Mouse (Mus musculus) kidney, postnatal 0 days (tissue): Measurements from ENCODE around the gene Fam240b. TPM values are rescaled to one million over a fixed set of nuclear protein-coding genes. Genes with fewer than 3 reads are reported as not detected.
"Not testable (repeated sequence)": the region's sequence is repeated elsewhere in the genome, so short reads cannot be mapped to it uniquely, and the experiment has no call there.

Experiments
- ATAC-seq: fragments of 200-750 bp; cut with Nextera tagmentation; replicated peaks from 2 replicates; pipeline ENCODE4 v1.8.0; 2017; ENCODE audit warnings: low read depth, moderate number of reproducible peaks, moderate TSS enrichment, moderate library complexity; ENCODE audit not compliant: low FRiP score
- DNase-seq: peaks from one replicate; pipeline ENCODE4 v3.0.0-alpha.2; 2016; ENCODE audit warnings: low spot score
- H3K27ac ChIP-seq: fragments of 300-500 bp; sonication (generic); 2 replicates; pipeline ENCODE4 v1.5.1; 2014; ENCODE audit warnings: mild to moderate bottlenecking
- H3K27me3 ChIP-seq: fragments of 300-500 bp; sonication (generic); 2 replicates; pipeline ENCODE4 v1.6.1; 2014; ENCODE audit warnings: low read length, mixed read lengths; ENCODE audit not compliant: insufficient read depth
- H3K36me3 ChIP-seq: fragments of 300-500 bp; sonication (generic); 2 replicates; pipeline ENCODE4 v1.6.1; 2014; ENCODE audit warnings: low read length, mixed read lengths; ENCODE audit not compliant: insufficient read depth
- H3K4me1 ChIP-seq: fragments of 300-500 bp; sonication (generic); replicated peaks from 2 replicates; pipeline ENCODE4 v1.6.1; 2014; ENCODE audit warnings: antibody characterized with exemption, low read length, mixed read lengths; ENCODE audit not compliant: insufficient read depth
- H3K4me2 ChIP-seq: fragments of 300-500 bp; sonication (generic); 2 replicates; pipeline ENCODE4 v1.6.1; 2014; ENCODE audit warnings: mild to moderate bottlenecking, low read length, moderate library complexity, mixed read lengths
- H3K4me3 ChIP-seq: fragments of 300-500 bp; sonication (generic); replicated peaks from 2 replicates; pipeline ENCODE4 v1.5.1; 2014; ENCODE audit warnings: low read depth, low read length
- H3K9ac ChIP-seq: fragments of 300-500 bp; sonication (generic); 2 replicates; pipeline ENCODE4 v1.6.1; 2014; ENCODE audit warnings: low read depth, low read length
- H3K9me3 ChIP-seq: fragments of 300-500 bp; sonication (generic); replicated peaks from 2 replicates; pipeline ENCODE4 v1.6.1; 2016; ENCODE audit warnings: low read length, inconsistent platforms, mixed read lengths
- CTCF ChIP-seq: IDR thresholded peaks from 2 replicates; pipeline ENCODE4 v1.5.1; 2016; ENCODE audit warnings: antibody characterized with exemption, low read depth, mild to moderate bottlenecking, moderate library complexity
- WGBS: fragments of 180-500 bp; shearing (Covaris S2); extraction: QIAGEN DNeasy Blood & Tissue Kit; methylation state at CpG from one replicate; pipeline ENCODE4 v1.1.7; 2014; 5-methylcytosine and 5-hydroxymethylcytosine counted together
- polyA plus RNA-seq: library from polyadenylated mRNA; unstranded; fragments of >200 nt; fragmentation: Nextera tagmentation; extraction: Ambion mirVana; gene quantifications from 2 replicates; pipeline ENCODE4 v1.2.1, GENCODE M21; 2015

Fam240b gene
- polyA plus RNA-seq, 1 experiment from 2014 or later: 0.28 TPM

DNA sequence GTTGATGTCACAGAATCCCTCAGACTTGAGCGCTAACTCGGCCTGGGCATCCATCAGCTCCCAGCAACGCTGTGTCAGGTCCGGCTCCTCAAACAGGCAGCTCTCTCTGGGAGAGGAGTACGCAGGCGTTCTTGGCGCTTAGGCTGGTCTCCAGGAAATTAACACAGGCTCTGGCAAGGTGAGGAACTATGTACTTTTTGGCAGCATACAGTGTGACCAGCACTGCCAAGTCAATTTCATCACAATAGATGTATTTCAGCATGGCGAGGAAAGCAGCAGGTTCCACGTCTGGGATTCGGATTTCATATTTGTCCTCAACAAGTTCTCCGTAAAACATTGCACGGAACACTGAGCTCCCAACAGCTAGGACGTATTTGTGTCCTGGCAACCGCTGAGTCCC, 39.4 kb downstream of the Fam240b start:
- Histone ChIP-seq H3K27ac (no peak overlapping the region), H3K4me2 (no peak overlapping the region), H3K9me3 (no peaks in the 10 kb centered on the region), H3K36me3 (no peaks in the 10 kb centered on the region), H3K4me1 (no peaks in the 10 kb centered on the region), H3K4me3 (no peak overlapping the region), H3K9ac (no peak overlapping the region), H3K27me3 (no peaks in the 10 kb centered on the region)
- no peak for TF ChIP-seq CTCF
- DNase-seq (no peak), ATAC-seq (no peak)
- 89% methylated on average over 14 of the region's 14 CpGs for WGBS

DNA sequence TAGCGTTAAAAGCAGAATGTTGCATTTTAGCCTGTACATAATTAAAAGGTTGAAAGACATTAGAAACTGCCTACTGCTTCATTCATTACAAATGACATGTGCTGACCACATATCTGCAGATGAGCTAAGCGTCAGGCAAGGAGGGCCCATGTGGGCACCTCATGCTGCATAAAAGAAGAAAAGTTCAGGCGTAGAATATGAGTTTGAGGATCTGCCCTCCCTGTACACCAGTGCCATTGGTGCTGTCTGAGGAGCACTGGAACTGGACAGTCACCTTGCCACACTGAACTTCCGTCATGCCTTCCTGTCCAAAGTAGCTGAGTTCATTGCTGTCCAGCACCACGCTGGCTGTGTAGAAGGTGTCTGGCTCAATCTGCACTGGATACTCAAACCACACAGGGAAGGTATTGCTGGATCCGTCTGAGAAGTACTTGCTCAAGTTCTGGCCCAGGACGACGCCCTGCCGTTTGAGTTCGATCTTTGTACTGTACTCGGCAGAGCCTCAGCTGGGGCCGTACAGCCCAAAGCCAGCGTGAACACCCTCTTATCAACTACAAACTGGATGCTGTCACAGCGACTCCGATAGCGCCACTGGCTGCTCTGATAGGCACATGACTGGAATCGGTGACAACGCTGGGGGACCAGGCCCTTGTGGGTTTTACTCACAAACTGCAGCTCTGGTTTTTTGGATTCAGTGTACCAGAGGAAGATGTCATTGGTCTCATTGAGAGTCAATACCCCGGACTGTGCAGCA, 40.2 kb downstream of the Fam240b start:
- DNase-seq, H3K9ac ChIP-seq, H3K27ac ChIP-seq, H3K4me1 ChIP-seq, H3K9me3 ChIP-seq, H3K36me3 ChIP-seq, H3K4me2 ChIP-seq, H3K4me3 ChIP-seq, H3K27me3 ChIP-seq, ATAC-seq: not testable (repeated sequence)
- 90% methylated on average over 19 of the region's 19 CpGs for WGBS

DNA sequence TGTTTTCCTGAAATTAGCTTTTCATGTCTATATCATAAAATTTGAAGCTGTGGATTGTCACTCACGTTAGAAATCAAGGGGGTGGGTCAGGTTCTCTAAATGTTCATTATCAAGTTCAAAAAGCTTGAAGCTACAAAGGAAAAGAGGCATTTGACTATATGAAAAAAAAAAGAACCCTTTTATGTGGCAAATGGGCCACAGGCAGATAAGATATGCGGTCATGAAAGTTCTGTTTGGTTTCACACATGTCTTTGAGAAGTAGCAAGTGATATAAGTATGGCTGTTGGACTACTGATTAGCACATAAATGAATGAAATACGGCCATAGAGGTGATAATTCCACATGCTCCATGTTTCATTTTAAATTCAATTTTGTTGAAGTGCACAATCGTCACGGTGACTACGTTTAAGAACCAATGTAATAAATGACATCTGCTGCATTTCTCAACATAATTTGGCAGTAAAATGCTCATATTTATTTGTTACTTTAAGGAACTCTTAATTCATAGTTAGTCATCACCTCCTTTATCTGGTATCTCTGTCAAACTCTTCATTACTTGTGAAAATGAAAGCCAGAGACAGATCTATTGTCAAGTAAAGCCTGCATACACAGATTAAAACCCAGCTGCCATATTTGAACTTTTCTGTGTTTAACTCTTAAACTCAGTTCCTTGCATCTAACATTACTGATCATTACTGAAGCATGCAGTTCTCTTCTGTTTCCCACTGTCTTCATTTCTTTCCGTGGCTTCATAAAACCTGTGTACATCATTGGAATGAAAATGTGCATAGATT, 47.4 kb downstream of the Fam240b start:
- DNase-seq: no peak
- TF ChIP-seq CTCF: no peak

DNA sequence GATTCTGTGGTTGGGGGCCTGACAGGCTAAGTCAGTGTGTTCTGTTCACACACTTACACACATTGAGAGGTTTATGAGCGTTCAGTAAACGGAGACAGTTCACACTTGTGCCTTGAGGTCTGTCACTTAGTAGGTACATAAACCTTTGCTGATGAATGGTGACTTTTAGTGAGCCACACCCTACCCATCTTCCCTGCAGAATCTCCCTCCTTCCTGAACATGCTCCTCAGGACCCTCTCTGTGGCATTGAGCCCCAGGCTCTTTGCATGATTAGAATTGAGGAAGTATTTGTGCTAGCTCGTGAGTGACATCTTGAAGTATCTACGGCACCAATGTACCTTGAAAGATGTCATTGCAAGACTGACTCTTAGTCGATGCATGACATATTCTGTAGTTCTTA, 48.9 kb downstream of the Fam240b start:
- Histone ChIP-seq H3K4me1 (no peaks in the 10 kb centered on the region), H3K4me2 (no peak overlapping the region), H3K27me3 (no peaks in the 10 kb centered on the region), H3K36me3 (no peaks in the 10 kb centered on the region), H3K4me3 (no peak overlapping the region), H3K27ac (no peak overlapping the region), H3K9me3 (no peaks in the 10 kb centered on the region), H3K9ac (no peak overlapping the region)
- no peak for TF ChIP-seq CTCF
- DNase-seq (no peak), ATAC-seq (no peak)
- WGBS: 77% methylated on average over 5 of the region's 5 CpGs

More for the DNA sequence above, 47.4 kb downstream of the Fam240b start:
- ATAC-seq: no peak
- no peaks in the 10 kb centered on the region for H3K4me1 ChIP-seq
- no peaks in the 10 kb centered on the region for H3K9me3 ChIP-seq
- no peaks in the 10 kb centered on the region for H3K36me3 ChIP-seq
- H3K9ac ChIP-seq: no peak overlapping the region
- H3K27me3 ChIP-seq: no peaks in the 10 kb centered on the region
- no peak overlapping the region for H3K27ac ChIP-seq
- no peak overlapping the region for H3K4me2 ChIP-seq
- H3K4me3 ChIP-seq: no peak overlapping the region
- 73% methylated on average over 7 of the region's 7 CpGs for WGBS

DNA sequence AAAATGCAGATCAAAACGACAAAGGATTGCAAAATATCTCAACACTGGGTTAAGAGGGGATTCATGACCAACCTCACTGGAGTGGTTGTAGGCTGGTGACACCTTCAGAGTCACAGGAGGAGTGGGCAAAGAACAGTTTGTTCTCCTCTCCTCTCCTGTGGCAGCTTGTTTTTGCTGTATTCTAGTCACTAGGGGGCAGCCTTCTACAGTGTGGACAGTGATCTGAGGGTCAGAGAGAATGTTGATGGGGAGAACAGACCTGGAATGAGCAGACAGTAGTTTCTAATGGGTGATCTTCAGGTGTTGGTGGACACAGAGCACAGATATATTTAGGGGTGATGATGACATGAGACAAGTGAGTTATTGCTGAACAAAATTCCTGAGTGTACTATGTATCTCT, 49.6 kb downstream of the Fam240b start:
- DNase-seq: peak; percentile 85
- no peak overlapping the region for H3K4me2 ChIP-seq
- H3K27ac ChIP-seq: no peak overlapping the region
- 5% methylated on average over 1 of the region's 1 CpGs for WGBS
- H3K27me3 ChIP-seq: no peaks in the 10 kb centered on the region
- ATAC-seq: 0 out of 2 replicates have a peak, but pooled peaks have one; percentile 49
- H3K9me3 ChIP-seq: no peaks in the 10 kb centered on the region
- no peaks in the 10 kb centered on the region for H3K36me3 ChIP-seq
- H3K4me1 ChIP-seq: no peaks in the 10 kb centered on the region
- peak; percentile 89 for TF ChIP-seq CTCF
- H3K9ac ChIP-seq: no peak overlapping the region
- H3K4me3 ChIP-seq: no peak overlapping the region

DNA sequence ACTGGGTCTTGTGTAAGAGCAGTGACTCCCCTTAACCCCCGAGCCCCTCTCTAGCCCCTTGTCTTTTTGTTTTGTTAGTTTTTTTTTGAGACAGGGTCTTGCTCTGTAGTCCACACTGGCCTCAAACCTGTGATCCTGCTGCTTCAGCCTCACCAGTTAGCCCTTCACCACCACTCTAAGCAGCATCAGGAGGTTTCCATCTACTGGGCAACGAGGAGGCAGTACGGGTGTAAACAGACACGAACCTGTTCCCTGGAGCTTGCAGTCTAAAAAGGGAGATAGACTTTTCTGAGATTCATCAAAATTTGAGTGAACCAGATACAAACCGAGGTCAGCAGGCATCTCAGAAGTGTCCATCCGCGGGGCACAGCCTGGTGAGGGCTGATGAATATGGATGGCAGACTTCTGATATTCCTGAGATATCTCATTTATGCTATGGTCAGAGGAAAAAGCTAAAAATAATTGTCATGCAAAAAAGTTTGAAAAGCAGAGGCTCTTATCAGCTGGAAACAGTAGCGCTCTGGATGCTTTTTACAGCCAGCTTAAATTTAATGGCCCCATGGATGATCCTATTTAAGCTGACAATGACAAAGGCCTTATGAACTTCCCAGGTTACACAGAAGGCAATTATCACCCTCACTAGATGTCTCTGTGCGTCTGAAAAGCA, 52.2 kb downstream of the Fam240b start:
- Histone ChIP-seq H3K36me3 (no peaks in the 10 kb centered on the region), H3K27ac (no peak overlapping the region), H3K27me3 (no peaks in the 10 kb centered on the region), H3K4me2 (no peak overlapping the region), H3K9me3 (no peaks in the 10 kb centered on the region), H3K4me1 (no peaks in the 10 kb centered on the region), H3K4me3 (no peak overlapping the region), H3K9ac (no peak overlapping the region)
- 71% methylated on average over 9 of the region's 9 CpGs for WGBS
- no peak for TF ChIP-seq CTCF
- no peak for ATAC-seq
- DNase-seq: no peak
